Mouse (Mus musculus) MEL (cell line): Measurements from ENCODE around the gene Rfk. TPM values are rescaled to one million over a fixed set of nuclear protein-coding genes. Genes with fewer than 3 reads are reported as not detected.

Source experiments
- DNase-seq: peaks from one replicate; pipeline ENCODE4 v3.0.0; 2011; ENCODE audit warnings: low read depth, low spot score
- H3K27ac ChIP-seq: 2 replicates; pipeline ENCODE4 v1.5.1; 2012; ENCODE audit warnings: low read depth, mild to moderate bottlenecking, control low read depth, low read length, moderate library complexity; ENCODE audit not compliant: control insufficient read depth
- H3K27me3 ChIP-seq, 2 experiments: fragments of 150-350 bp in 1 of 2; sonication (generic) in 1 of 2; 2 replicates each; pipeline ENCODE4 v1.6.1; 2012; ENCODE audit warnings: low read length in 2 of 2, mild to moderate bottlenecking in 2 of 2, improper control_type of control experiment in 1 of 2, moderate library complexity in 1 of 2; ENCODE audit not compliant: insufficient read depth in 2 of 2, control insufficient read depth in 1 of 2
- H3K36me3 ChIP-seq, 2 experiments: 2 replicates each; pipeline ENCODE4 v1.6.1; 2012 to 2014; ENCODE audit warnings: low read length in 2 of 2, improper control_type of control experiment in 1 of 2, inconsistent platforms in 1 of 2, mild to moderate bottlenecking in 1 of 2; ENCODE audit not compliant: insufficient read depth in 2 of 2, control insufficient read depth in 1 of 2
- H3K4me1 ChIP-seq, 2 experiments: fragments of 150-350 bp in 1 of 2; sonication (generic) in 1 of 2; 2 replicates each; pipeline ENCODE4 v1.6.1; 2012; ENCODE audit warnings: low read length in 2 of 2, improper control_type of control experiment in 1 of 2, mild to moderate bottlenecking in 1 of 2; ENCODE audit not compliant: insufficient read depth in 2 of 2, control insufficient read depth in 1 of 2
- H3K4me3 ChIP-seq, 2 experiments: fragments of 150-350 bp in 1 of 2; sonication (generic) in 1 of 2; 2 replicates each; pipeline ENCODE4 v1.5.1; 2012; ENCODE audit warnings: low read depth in 2 of 2, low read length in 2 of 2, mild to moderate bottlenecking in 2 of 2, moderate library complexity in 2 of 2, control low read depth in 1 of 2, improper control_type of control experiment in 1 of 2; ENCODE audit not compliant: control insufficient read depth in 1 of 2, insufficient read depth in 1 of 2
- H3K79me2 ChIP-seq: 2 replicates; pipeline ENCODE4 v1.6.1; 2012; ENCODE audit warnings: mild to moderate bottlenecking, low read length, moderate library complexity; ENCODE audit not compliant: control insufficient read depth, poor library complexity, insufficient read depth
- H3K9ac ChIP-seq: 2 replicates; pipeline ENCODE4 v1.6.1; 2012; ENCODE audit warnings: low read depth, mild to moderate bottlenecking, control low read depth, low read length, moderate library complexity; ENCODE audit not compliant: control insufficient read depth, poor library complexity, severe bottlenecking
- H3K9me3 ChIP-seq: fragments of 150-350 bp; sonication (generic); replicated peaks from 2 replicates; pipeline ENCODE4 v1.6.1; 2012; ENCODE audit warnings: mild to moderate bottlenecking, low read length, improper control_type of control experiment, moderate library complexity; ENCODE audit not compliant: insufficient read depth
- CHD2 ChIP-seq: IDR thresholded peaks from 2 replicates; pipeline ENCODE4 v1.6.1; 2011; ENCODE audit warnings: low read length, improper control_type of control experiment
- CTCF ChIP-seq, 3 experiments: IDR thresholded peaks in 2 of 3; conservative IDR thresholded peaks in 1 of 3; 2 replicates each; pipeline ENCODE4 v1.5.1; 2011 to 2012; ENCODE audit warnings: low read length in 3 of 3, low read depth in 2 of 3, mild to moderate bottlenecking in 2 of 3, improper control_type of control experiment in 1 of 3, inconsistent platforms in 1 of 3, mixed read lengths in 1 of 3, moderate library complexity in 1 of 3; ENCODE audit not compliant: control insufficient read depth in 1 of 3, insufficient read depth in 1 of 3, poor library complexity in 1 of 3, severe bottlenecking in 1 of 3
- E2F4 ChIP-seq: IDR thresholded peaks from 2 replicates; pipeline ENCODE4 v1.6.1; 2011; ENCODE audit warnings: low read depth, low read length, improper control_type of control experiment, borderline replicate concordance
- EP300 ChIP-seq, 2 experiments: IDR thresholded peaks; 2 replicates each; pipeline ENCODE4 v1.6.1; 2011; ENCODE audit warnings: improper control_type of control experiment in 2 of 2, low read length in 2 of 2, low read depth in 1 of 2, mild to moderate bottlenecking in 1 of 2
- ETS1 ChIP-seq: IDR thresholded peaks from 2 replicates; pipeline ENCODE4 v1.6.1; 2012; ENCODE audit warnings: low read depth, mild to moderate bottlenecking, inconsistent platforms, low read length, improper control_type of control experiment, moderate library complexity
- GABPA ChIP-seq: IDR thresholded peaks from 2 replicates; pipeline ENCODE4 v1.6.1; 2012; ENCODE audit warnings: low read depth, mild to moderate bottlenecking, inconsistent platforms, low read length, improper control_type of control experiment, moderate library complexity
- GATA1 ChIP-seq: IDR thresholded peaks from 2 replicates; pipeline ENCODE4 v1.6.1; 2011; ENCODE audit warnings: low read depth, low read length, improper control_type of control experiment
- HCFC1 ChIP-seq: IDR thresholded peaks from 2 replicates; pipeline ENCODE4 v1.6.1; 2012; ENCODE audit warnings: low read depth, mild to moderate bottlenecking, inconsistent platforms, low read length, improper control_type of control experiment, moderate library complexity
- MXI1 ChIP-seq: IDR thresholded peaks from 2 replicates; pipeline ENCODE4 v1.6.1; 2011; ENCODE audit warnings: mild to moderate bottlenecking, low read depth, low read length, improper control_type of control experiment
- MYB ChIP-seq: IDR thresholded peaks from 2 replicates; pipeline ENCODE4 v1.6.1; 2011; ENCODE audit warnings: mild to moderate bottlenecking, low read depth, low read length, improper control_type of control experiment
- MYC ChIP-seq: IDR thresholded peaks from 2 replicates; pipeline ENCODE4 v1.6.1; 2011; ENCODE audit warnings: low read depth, mild to moderate bottlenecking, low read length, improper control_type of control experiment, moderate library complexity
- POLR2A ChIP-seq, 2 experiments: IDR thresholded peaks; 2 replicates each; pipeline ENCODE4 v1.6.1; 2011 to 2012; ENCODE audit warnings: low read length in 2 of 2, mild to moderate bottlenecking in 2 of 2, control low read depth in 1 of 2, improper control_type of control experiment in 1 of 2, low read depth in 1 of 2, moderate library complexity in 1 of 2; ENCODE audit not compliant: control insufficient read depth in 1 of 2, insufficient read depth in 1 of 2, poor library complexity in 1 of 2
- RAD21 ChIP-seq: IDR thresholded peaks from 2 replicates; pipeline ENCODE4 v1.6.1; 2011; ENCODE audit warnings: mild to moderate bottlenecking, low read depth, low read length, improper control_type of control experiment
- RCOR1 ChIP-seq: IDR thresholded peaks from 2 replicates; pipeline ENCODE4 v1.6.1; 2012; ENCODE audit warnings: low read depth, mild to moderate bottlenecking, inconsistent platforms, low read length, improper control_type of control experiment
- SIN3A ChIP-seq: IDR thresholded peaks from 2 replicates; pipeline ENCODE4 v1.6.1; 2012; ENCODE audit warnings: low read length, improper control_type of control experiment, inconsistent platforms
- SMC3 ChIP-seq: IDR thresholded peaks from 2 replicates; pipeline ENCODE4 v1.6.1; 2011; ENCODE audit warnings: low read depth, low read length, improper control_type of control experiment
- TAL1 ChIP-seq: IDR thresholded peaks from 2 replicates; pipeline ENCODE4 v1.6.1; 2012; ENCODE audit warnings: mild to moderate bottlenecking, inconsistent platforms, low read length, moderate library complexity, mixed read lengths
- UBTF ChIP-seq: IDR thresholded peaks from 2 replicates; pipeline ENCODE4 v1.6.1; 2012; ENCODE audit warnings: low read depth, mild to moderate bottlenecking, inconsistent platforms, low read length, improper control_type of control experiment, moderate library complexity, borderline replicate concordance; ENCODE audit not compliant: insufficient read depth
- USF1 ChIP-seq: IDR thresholded peaks from 2 replicates; pipeline ENCODE4 v1.6.1; 2014; ENCODE audit warnings: low read depth, mild to moderate bottlenecking, inconsistent platforms, low read length, improper control_type of control experiment, moderate library complexity
- ZC3H11A ChIP-seq: IDR thresholded peaks from 2 replicates; pipeline ENCODE4 v1.6.1; 2012; ENCODE audit warnings: low read depth, mild to moderate bottlenecking, inconsistent platforms, low read length, improper control_type of control experiment
- ZNF384 ChIP-seq: IDR thresholded peaks from 2 replicates; pipeline ENCODE4 v1.6.1; 2012; ENCODE audit warnings: low read depth, mild to moderate bottlenecking, inconsistent platforms, low read length, improper control_type of control experiment
- polyA plus RNA-seq, 2 experiments: library from polyadenylated mRNA; stranded (reverse) in 1 of 2; unstranded in 1 of 2; fragments of >175 nt in 1 of 2; fragments of >200 nt in 1 of 2; gene quantifications; 2 replicates each; pipeline versions ENCODE4 v1.2.1 to v1.2.4; 2012; ENCODE audit warnings: low replicate concordance in 2 of 2, low read depth in 1 of 2; ENCODE audit not compliant: insufficient read length in 2 of 2, insufficient read depth in 1 of 2, missing spikeins in 1 of 2
- total RNA-seq: library from RNA; depleted of rRNA; stranded (reverse); fragments of 300-350 nt; gene quantifications from 2 replicates; pipeline ENCODE4 v1.2.3, GENCODE M21; 2012

The Rfk gene
- total and polyA plus RNA-seq, 3 experiments: 16.2 to 39.7 TPM; not detected in 1

- Histone ChIP-seq H3K4me3 (no peak overlapping the region), H3K9me3 (no peaks in the 10 kb centered on the region), H3K36me3 (peaks cover 0 to 12% of the 10 kb centered on the region in 2 experiments; a peak in 2 of 4 replicates), H3K4me1 (peaks cover 8 to 16% of the 10 kb centered on the region in 2 experiments), H3K79me2 (no peaks in the 10 kb centered on the region)
- peak; percentile 78 for DNase-seq
- TF ChIP-seq MYC: 0 out of 2 replicates have a peak, but pooled peaks have one; percentile 37
- TF ChIP-seq GATA1: peak; percentile 59
- TF ChIP-seq CHD2: no peak; the same call in 1 of the 2 replicates
- 0 out of 2 replicates have a peak, but pooled peaks have one; percentile 12 for TF ChIP-seq USF1
- no peak for TF ChIP-seq POLR2A (IDR thresholded peaks at IDR 0.05; ENCODE audit: control insufficient read depth in 1 of 2, insufficient read depth in 1 of 2, low read depth in 1 of 2, low read length in 2 of 2, poor library complexity in 1 of 2)
- TF ChIP-seq RCOR1: peak; percentile 67; the same call in 1 of the 2 replicates
- TF ChIP-seq EP300 (IDR thresholded peaks at IDR 0.05; ENCODE audit: low read depth in 1 of 2, low read length in 2 of 2): peak; percentile 76 to 77
- 0 out of 2 replicates have a peak, but pooled peaks have one; percentile 42 for TF ChIP-seq MXI1
- peak; percentile 64; the same call in 1 of the 2 replicates for TF ChIP-seq ETS1
- no peak for TF ChIP-seq HCFC1
- peak; percentile 28; the same call in 1 of the 2 replicates for TF ChIP-seq TAL1
- peak; percentile 60 for TF ChIP-seq SIN3A
- 0 out of 2 replicates have a peak, but pooled peaks have one; percentile 28 for TF ChIP-seq MYB
- TF ChIP-seq, all 39 proteins: peak for 10
- H3K9ac ChIP-seq: no peak overlapping the region
- H3K27ac ChIP-seq: peak overlapping the region; percentile 18
- no peaks in the 10 kb centered on the region for H3K27me3 ChIP-seq
Measured at GRCm38 (mm10) chr19:17361181-17361580, 32.7 kb upstream of the Rfk start.

- H3K9me3 ChIP-seq: no peaks in the 10 kb centered on the region
- peaks cover 8 to 14% of the 10 kb centered on the region in 2 experiments for H3K4me1 ChIP-seq
- peak; percentile 71 for DNase-seq
Measured at GRCm38 (mm10) chr19:17364741-17365140, 29.1 kb upstream of the Rfk start.

More at GRCm38 (mm10) chr19:17364741-17365140, 29.1 kb upstream of the Rfk start:
- Histone ChIP-seq H3K4me3 (no peak overlapping the region), H3K79me2 (no peaks in the 10 kb centered on the region), H3K27me3 (no peaks in the 10 kb centered on the region; a peak in 1 of 4 replicates), H3K27ac (no peak overlapping the region)
- TF ChIP-seq ZNF384 (no peak), HCFC1 (no peak), RAD21 (peak; percentile 87), E2F4 (no peak), ZC3H11A (peak; percentile 95), UBTF (no peak), CTCF (IDR thresholded peaks at IDR 0.05 in 2 of 3, conservative IDR thresholded peaks at IDR 0.05 in 1 of 3; ENCODE audit: control insufficient read depth in 1 of 3, insufficient read depth in 1 of 3, low read depth in 2 of 3, low read length in 3 of 3, poor library complexity in 1 of 3, severe bottlenecking in 1 of 3) (peak; percentile 73 to 80 (median 78)), SMC3 (peak; percentile 95), GABPA (no peak), TAL1 (no peak), RCOR1 (no peak)
- TF ChIP-seq, all 39 proteins: peak for 4
- H3K9ac ChIP-seq: no peak overlapping the region
- peaks cover 0 to 12% of the 10 kb centered on the region in 2 experiments; a peak in 2 of 4 replicates for H3K36me3 ChIP-seq
